Mouse (Mus musculus): ENCODE data around the gene Olfr286.

Olfr286 gene

GRCm38 (mm10) chr15:98181132-98181711, 53.0 kb downstream of the Olfr286 start:
- Histone ChIP-seq H3K27me3 (ENCODE audit: control insufficient read depth, insufficient read depth, low read length, poor library complexity, severe bottlenecking) (no peaks in the 10 kb centered on the region), H3K36me3 (ENCODE audit: control insufficient read depth, insufficient read depth, low read length, poor library complexity, severe bottlenecking) (no peaks in the 10 kb centered on the region)
- peak; percentile 86 for DNase-seq (ENCODE audit: low read depth, low spot score)

- H3K27me3 ChIP-seq (ENCODE audit: control insufficient read depth, insufficient read depth, low read length, poor library complexity, severe bottlenecking) = no peaks in the 10 kb centered on the region
- no peaks in the 10 kb centered on the region for H3K36me3 ChIP-seq (ENCODE audit: control insufficient read depth, insufficient read depth, low read length, poor library complexity, severe bottlenecking)
- DNase-seq (ENCODE audit: low read depth, low spot score) = no peak
Observed at GRCm38 (mm10) chr15:98180567-98181131, 53.6 kb downstream of the Olfr286 start.

GRCm38 (mm10) chr15:98177320-98177719, 56.9 kb downstream of the Olfr286 start:
- DNase-seq (ENCODE audit: low read depth, low spot score) = no peak
- H3K36me3 ChIP-seq (ENCODE audit: control insufficient read depth, insufficient read depth, low read length, poor library complexity, severe bottlenecking) = no peaks in the 10 kb centered on the region
- no peaks in the 10 kb centered on the region for H3K27me3 ChIP-seq (ENCODE audit: control insufficient read depth, insufficient read depth, low read length, poor library complexity, severe bottlenecking)
